Mouse (Mus musculus): ENCODE measurements around the gene Wdr5. TPM values are rescaled to one million over a fixed set of nuclear protein-coding genes. Genes with fewer than 3 reads are reported as not detected.
"Not testable (repeated sequence)": the region's sequence is repeated elsewhere in the genome, so short reads cannot be mapped to it uniquely, and the experiment has no call there.

Wdr5 gene
- total RNA-seq, 2 experiments from 2014 or later, result 17.5 to 20.9 TPM

- intact Hi-C loops (cut with DNase I; ENCODE audit: low total_unique reads), result no loop called here
- no peak for DNase-seq
These were observed 24.0 kb upstream of the Wdr5 start for GRCm38 (mm10) chr2:27490939-27491338.

GRCm38 (mm10) chr2:27493971-27494370, 21.0 kb upstream of the Wdr5 start:
- intact Hi-C loops (cut with DNase I; ENCODE audit: low total_unique reads), result no loop called here
- DNase-seq, result no peak

GRCm38 (mm10) chr2:27496391-27497028, 18.4 kb upstream of the Wdr5 start:
- intact Hi-C loops (cut with DNase I; ENCODE audit: low total_unique reads), result no loop called here
- no peak for DNase-seq

GRCm38 (mm10) chr2:27504113-27504885, 10.7 kb upstream of the Wdr5 start:
- intact Hi-C loops (cut with DNase I; ENCODE audit: low total_unique reads), result no loop called here
- DNase-seq, result peak; percentile 24

DNA sequence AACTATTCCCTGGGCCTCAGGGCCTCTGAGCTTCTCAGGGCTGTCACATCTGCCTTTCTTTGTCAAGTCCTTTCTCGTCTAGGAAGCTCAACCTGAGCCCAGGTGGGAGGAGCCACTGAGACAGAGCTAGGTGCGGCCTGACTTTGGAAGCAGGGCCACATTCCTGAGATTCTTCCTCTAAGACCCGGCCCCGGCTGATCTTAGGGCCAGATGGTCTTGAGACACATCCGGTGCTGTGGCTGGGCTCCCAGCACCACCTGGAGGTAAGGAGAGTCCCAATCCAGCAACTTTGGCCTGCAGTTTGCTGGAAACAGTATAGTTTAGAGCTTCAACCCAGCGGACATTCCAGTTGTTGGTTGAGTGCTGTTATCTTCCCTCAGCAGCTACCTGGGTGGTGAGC, 9.4 kb upstream of the Wdr5 start:
- DNase-seq, result no peak
- intact Hi-C loops (cut with DNase I; ENCODE audit: low total_unique reads), result no loop called here

DNA sequence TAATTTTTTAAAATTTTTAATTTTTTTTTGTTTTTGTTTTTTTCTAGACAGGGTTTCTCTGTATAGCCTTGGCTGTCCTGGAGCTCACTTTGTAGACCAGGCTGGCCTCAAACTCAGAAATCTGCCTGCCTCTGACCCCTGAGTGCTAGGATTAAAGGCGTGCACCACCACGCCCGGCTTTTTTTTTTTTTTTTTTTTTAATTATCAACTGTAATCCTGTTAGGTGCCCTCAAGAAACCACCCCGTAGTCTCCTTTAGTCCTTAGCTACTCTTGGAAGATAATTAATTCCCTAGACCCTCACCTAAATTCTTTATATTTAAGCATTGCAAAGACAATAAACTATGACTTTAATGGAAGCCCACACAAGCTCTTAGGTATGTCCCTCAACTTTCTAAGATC, 8.3 kb upstream of the Wdr5 start:
- DNase-seq; intact Hi-C loops (cut with DNase I; ENCODE audit: low total_unique reads): not testable (repeated sequence)

DNA sequence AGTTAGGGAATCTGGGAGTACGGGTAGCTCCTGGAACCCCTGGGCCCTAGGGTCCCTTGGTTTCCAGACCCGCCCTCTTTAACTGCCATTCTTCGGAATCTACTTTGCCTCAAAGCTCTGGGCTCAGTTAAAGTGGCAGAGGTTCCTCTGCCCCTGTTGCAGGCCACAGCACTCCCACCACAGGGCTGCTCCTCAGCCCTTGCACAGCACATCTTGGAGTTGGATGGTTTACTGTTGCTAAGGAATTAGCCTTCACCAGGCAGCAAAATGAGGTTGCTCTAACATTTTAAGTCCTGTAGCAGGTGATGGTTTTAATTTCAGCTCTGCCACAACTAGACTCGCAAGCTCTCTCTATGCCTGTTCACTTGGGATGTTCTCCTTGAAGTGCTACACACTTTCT, 7.4 kb upstream of the Wdr5 start, which contains the start of gene Brd3:
TSS of gene Brd3 (minus strand) at position 101 of the 400 bp plus-strand sequence.
- DNase-seq, result no peak
- intact Hi-C loops (cut with DNase I; ENCODE audit: low total_unique reads), result no loop called here

GRCm38 (mm10) chr2:27510706-27511105, 4.3 kb upstream of the Wdr5 start:
- intact Hi-C loops (cut with DNase I; ENCODE audit: low total_unique reads), result loop anchor here (5.0 kb wide), 1 partner anchor 38 kb away; no protein-coding TSS in a partner anchor
- DNase-seq, result peak; percentile 68

GRCm38 (mm10) chr2:27512909-27513308, 2.0 kb upstream of the Wdr5 start:
- intact Hi-C loops (cut with DNase I; ENCODE audit: low total_unique reads), result loop anchor here (5.0 kb wide), 1 partner anchor 41 kb away; no protein-coding TSS in a partner anchor
- no peak for DNase-seq

DNA sequence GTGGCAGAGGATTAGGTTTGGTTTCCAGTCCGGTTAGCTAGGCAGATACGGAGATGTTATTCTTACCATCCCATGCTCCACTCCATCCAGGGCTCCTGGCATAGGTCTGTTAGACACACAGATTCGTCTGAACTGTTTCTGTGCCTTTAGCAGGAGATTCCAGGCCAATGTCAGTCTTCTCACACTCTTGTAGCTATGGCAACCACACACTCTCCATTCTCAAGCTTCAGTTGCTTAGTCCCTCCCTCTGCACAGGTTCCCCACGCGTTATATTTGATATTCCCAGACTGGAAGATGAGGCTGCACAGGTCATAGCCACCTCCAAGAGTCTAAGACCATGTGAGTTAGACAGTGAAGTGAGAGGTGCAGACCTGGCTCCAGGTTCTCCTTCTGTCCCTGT, 1.1 kb upstream of the Wdr5 start:
- intact Hi-C loops (cut with DNase I; ENCODE audit: low total_unique reads), result loop anchor here (5.0 kb wide), 1 partner anchor 42 kb away; no protein-coding TSS in a partner anchor
- no peak for DNase-seq

DNA sequence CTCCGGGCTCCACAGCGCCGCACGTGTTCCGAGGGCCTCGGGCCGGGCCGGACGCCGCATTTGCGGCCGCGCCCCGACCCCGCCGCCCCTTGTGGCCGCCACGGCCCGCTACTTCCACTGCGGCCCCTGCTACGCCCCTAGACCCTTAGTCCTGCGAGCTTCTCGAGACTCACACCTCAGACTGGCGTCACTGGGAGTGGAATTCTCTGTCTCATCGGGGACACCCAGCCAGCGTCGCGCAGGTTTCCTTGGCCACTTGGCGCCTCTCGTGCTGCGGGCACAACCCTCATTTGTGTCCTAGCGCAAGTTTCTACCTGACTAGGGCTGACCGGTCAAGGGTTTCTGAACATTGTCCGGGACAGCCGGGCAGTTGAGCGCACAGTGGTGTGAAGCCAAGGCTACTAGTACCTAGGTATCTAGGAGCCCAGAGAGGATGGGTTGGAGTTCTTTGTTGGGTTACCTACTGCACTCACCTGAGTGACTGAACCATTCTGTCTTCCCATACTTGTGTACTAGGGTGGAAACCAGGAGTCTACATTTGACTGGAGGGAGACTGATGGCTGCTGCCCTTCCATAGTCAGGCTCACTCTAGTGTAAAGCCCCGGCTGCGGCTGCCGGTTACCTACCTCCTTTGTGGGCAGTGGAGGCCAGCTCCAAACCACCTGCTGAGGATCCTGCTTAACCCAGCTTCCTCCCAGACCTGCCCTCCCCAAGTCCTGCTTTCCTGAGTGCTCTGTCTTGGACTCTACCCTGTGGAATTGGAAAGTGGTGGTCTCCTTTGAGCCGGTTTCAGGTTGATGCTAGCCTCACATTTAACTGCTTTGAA, 597 bp downstream of the Wdr5 start:
- DNase-seq, result peak; percentile 28
- intact Hi-C loops (cut with DNase I; ENCODE audit: low total_unique reads), result no loop called here

DNA sequence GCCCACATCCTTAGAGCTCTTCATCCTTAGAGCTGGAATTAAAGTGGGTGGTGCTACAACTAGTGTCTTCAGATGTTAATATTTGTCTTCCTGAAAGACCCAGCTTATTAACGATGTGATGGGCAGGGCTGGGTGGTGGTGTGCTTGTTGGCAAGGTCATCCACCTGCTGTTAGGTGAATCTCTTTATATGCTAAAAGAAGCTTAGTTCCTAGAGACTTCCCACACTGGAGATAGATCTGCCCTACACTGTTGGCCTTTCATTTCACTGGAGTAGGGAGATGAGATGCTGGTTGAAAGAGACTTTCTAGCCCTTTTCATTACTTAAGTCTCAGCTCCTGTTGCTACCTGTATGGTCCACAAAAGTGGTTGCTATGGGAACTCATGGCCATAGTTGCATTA, 1.3 kb downstream of the Wdr5 start:
- DNase-seq, result no peak
- intact Hi-C loops (cut with DNase I; ENCODE audit: low total_unique reads), result no loop called here

DNA sequence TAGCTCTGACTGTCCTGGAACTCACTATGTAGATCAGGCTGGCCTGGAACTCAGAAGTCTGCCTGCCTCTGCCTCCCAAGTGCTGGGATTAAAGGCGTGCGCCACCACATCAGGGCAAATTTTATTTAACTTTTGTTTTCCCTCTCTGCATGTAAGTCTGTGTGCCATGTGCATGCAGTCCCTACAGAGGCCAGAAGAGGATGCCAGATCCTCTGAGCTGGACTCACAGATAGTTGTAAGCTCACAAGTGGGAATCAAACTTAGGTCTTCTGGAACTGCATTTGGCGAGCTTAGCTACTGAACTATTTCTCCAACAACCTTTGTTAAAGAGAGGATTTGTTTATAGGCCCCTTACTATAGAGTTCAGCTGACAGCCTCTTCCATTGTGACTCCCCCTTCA, 3.3 kb downstream of the Wdr5 start:
- intact Hi-C loops (cut with DNase I; ENCODE audit: low total_unique reads), result no loop called here
- no peak for DNase-seq

DNA sequence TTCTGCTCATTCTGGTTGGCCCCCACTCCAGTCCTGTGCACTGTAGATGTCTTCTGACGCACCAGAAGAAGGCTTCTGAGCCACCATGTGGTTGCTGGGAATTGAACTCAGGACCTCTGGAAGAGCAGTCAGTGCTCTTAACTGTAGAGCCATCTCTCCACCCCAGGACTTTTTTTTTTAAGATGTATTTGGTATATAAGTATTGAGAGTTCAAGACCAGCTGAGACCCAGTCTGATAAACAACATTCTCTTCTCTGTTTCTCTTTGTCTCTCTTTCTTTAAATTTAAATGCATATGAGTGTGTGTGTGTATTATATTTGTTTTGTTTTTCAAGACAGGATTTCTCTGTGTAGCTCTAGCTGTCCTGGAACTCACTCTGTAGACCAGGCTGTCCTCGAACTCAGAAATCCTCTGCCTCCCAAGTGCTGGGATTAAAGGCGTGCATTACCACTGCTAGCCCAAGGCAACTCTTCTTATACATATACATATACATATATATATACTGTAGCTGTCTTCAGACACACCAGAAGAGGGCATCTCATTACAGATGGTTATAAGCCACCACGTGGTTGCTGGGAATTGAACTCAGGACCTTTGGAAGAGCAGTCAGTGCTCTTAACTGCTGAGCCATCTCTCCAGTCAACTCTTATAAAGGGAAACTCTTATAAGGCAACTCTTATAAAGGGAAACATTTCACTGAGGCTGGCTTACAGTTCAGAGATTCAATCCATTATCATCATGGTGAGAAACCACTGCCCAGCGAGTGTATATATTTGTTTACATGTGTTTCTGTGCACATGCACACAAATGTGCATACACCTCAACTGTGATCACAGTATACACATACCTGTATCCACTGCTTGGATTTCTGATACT, 23.7 kb downstream of the Wdr5 start:
- DNase-seq; intact Hi-C loops (cut with DNase I; ENCODE audit: low total_unique reads): not testable (repeated sequence)

DNA sequence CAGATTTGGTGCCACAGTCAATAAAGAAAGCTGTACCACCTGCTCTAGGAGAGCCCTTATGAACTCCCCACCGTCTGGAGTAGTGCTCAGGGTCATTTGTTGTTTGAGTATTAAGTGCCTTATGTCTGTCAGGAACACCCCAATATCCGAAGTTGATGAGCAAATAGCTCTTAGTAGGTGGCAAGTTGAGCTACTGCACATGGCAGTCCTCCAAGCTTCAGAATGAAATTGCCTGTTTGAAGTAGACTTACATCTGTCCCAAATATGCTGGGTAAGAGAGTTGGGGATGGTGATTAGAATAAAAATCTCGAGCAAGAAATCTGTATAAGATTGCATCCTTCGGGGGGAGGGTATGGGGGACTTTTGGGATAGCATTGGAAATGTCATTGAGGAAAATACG, 24.4 kb downstream of the Wdr5 start:
- intact Hi-C loops (cut with DNase I; ENCODE audit: low total_unique reads), result no loop called here
- DNase-seq, result no peak

DNA sequence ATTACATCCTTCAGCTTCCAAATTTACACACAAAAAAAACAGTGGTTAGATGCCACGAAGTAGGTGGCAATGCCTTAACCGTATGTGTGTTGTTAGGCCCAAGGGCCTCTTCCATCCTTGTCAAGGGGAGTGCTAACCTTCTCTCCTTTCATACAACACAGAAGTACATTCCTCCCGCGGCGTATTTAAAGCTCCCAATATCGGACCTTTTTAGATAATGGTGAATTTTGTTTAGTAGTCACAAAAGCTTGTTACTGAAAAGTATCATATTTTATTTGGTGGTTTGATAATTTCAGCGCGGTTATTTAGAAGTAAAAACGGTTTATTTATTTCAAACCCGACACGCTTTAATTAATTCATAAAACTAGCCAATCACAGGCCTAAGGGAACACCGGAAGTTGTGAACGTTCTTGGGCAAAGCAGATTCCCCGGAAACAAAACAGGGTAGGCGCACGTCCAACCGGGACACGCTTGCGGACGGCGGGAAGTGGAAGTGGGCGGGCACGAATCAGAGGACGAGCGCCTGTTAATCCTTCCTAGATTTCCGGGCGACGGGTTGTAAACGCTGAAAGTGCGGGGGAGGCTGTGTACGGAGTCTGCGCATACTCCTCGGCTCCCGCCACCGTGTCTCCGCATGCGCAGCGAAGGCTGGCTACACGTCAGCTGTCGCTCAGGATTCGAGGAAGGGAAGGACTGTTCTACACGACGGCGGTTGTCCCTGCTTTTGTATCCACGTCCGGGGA, 25.0 kb downstream of the Wdr5 start:
- intact Hi-C loops (cut with DNase I; ENCODE audit: low total_unique reads), result loop anchor here (10.0 kb wide), 1 partner anchor 345 kb away; the partner anchor contains the start of gene Col5a1
- peak; percentile 99 for DNase-seq

DNA sequence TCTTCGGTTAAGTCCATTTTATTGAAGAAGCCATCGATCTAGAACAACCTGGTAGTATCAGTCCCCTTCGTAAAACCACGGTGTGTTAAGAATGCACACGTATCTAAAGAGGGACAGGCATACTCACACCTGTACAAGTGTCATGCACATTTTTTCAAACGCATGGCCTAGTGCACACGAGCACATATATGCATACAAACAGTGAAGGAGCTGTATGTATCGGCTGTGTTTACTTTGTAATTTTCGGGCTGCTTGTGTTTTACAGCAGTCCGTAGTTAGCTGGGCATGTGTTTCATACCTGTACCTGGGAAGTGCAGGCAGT, 25.5 kb downstream of the Wdr5 start:
- intact Hi-C loops (cut with DNase I; ENCODE audit: low total_unique reads), result loop anchor here (10.0 kb wide), 1 partner anchor 344 kb away; the partner anchor contains the start of gene Col5a1
- DNase-seq, result no peak

DNA sequence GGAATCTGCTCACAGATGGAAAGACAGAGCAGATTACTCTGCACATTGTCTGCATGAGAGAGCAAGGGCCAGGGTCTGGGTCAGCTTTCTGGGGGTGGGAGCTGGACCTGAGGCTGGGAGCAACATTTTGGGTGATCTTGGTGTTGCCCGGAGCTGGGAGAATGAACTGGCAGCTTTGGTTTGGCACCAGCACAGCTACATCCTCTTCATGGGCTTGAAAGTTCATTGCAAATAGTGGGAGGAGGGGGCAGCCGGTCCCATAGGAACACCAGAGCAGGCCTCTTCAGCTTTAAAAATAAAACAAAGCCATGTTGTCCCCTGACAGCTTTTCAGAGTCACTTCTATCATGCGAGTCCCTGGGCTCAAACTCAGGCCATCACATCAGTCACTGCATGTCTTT, 26.3 kb downstream of the Wdr5 start:
- intact Hi-C loops (cut with DNase I; ENCODE audit: low total_unique reads), result loop anchor here (10.0 kb wide), 1 partner anchor 344 kb away; the partner anchor contains the start of gene Col5a1
- DNase-seq, result no peak
